Comparison of ENCODE assay signal across 8 mouse cellular contexts in the genomic region with DNA sequence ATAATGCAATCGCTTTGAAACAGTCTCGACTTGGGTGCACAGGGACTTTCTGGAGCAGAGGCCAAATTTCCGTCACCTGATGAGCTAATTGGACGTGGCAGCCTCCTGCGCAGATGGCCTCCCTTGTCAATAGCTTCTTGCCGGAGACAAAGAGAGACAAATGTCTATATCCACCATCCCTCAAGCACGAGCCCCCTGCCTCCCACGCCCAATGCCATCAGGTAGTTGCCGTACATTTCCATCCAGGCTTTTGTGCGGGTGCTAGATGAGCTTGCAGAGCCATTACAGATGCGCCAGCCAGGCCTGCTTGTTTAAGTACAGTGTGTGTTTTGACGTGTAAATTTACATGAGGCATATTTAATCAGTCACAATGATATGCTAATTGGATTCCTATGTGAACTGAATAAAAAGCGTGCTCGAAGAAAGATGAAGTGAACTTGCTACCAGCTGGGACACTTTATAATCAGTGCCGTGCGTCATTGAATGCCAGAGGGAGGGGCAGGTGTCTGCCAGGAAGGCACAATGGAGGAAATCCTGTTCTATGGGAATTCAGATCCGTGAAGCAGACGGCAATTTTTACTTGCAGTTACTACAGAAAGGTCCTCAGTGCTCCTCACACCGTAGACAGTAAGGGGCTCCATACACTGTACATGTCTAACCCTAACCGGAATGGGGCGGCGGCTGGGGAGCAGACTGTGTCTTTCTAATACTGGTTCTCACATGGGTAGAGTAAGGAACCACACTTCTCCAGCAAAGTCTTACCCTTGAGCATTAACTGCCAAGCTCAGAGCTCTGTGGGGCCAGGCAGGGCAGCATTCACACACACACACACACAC.
DNase-seq lines count a peak whose midpoint lies in the region; ATAC-seq and TF ChIP-seq lines count a peak whose summit lies in the region.

No protein-coding gene starts in this region.

- no peaks in the 10 kb centered on the region for H3K36me3 ChIP-seq in forebrain, postnatal 0 days (ENCODE audit: insufficient read depth)

- no peaks in the 10 kb centered on the region for H3K9me3 ChIP-seq in forebrain, postnatal 0 days (ENCODE audit: low read length)

- peak; percentile 95 for ATAC-seq in forebrain, postnatal 0 days

- H3K4me2 ChIP-seq in forebrain, postnatal 0 days (ENCODE audit: low read depth): peak overlapping the region; percentile 28

- peaks cover 20% of the 10 kb centered on the region; the same call in 1 of the 2 replicates for H3K4me1 ChIP-seq in forebrain, postnatal 0 days (ENCODE audit: insufficient read depth)
- no peaks in the 10 kb centered on the region for H3K4me1 ChIP-seq in lung, adult 2 months (ENCODE audit: control insufficient read depth, insufficient read depth, low read length)

- H3K27me3 ChIP-seq in forebrain, postnatal 0 days (ENCODE audit: insufficient read depth, low read length): no peaks in the 10 kb centered on the region

- intact Hi-C loops in left cerebral cortex, postnatal 25 days (cut with DNase I): no loop called here

- no peak for TF ChIP-seq POLR2A in lung, adult 2 months (IDR thresholded peaks at IDR 0.05; ENCODE audit: borderline replicate concordance, extremely low read depth, low read depth, low read length)

- no peak overlapping the region for H3K9ac ChIP-seq in forebrain, postnatal 0 days

- WGBS in forebrain, postnatal 0 days: 13% methylated on average over 22 of the region's 22 CpGs
- WGBS in lung, adult 2 months: 74% methylated on average over 22 of the region's 22 CpGs

- no peak for TF ChIP-seq CTCF in forebrain, postnatal 0 days (IDR thresholded peaks at IDR 0.05; ENCODE audit: low read depth)
- TF ChIP-seq CTCF in lung, adult 2 months (IDR thresholded peaks at IDR 0.05; ENCODE audit: insufficient read depth, low read length): no peak

- peak; percentile 40 to 52 for DNase-seq in right cerebral cortex, adult 2 months (ENCODE audit: low spot score in 2 of 2)
- DNase-seq in right cerebral cortex, postnatal 14 days: no peak
- peak; percentile 88 for DNase-seq in forebrain, postnatal 0 days
- peak; percentile 35 to 69 for DNase-seq in left cerebral cortex, postnatal 25 days (ENCODE audit: low spot score in 2 of 2)
- DNase-seq in right cerebral cortex, postnatal 4 days: peak; percentile 39
- DNase-seq in urinary bladder, postnatal 36 days (ENCODE audit: low spot score in 2 of 2): no peak
- DNase-seq in lung, adult 2 months: no peak
- no peak for DNase-seq in ovary, postnatal 36 days (ENCODE audit: low spot score)

- H3K4me3 ChIP-seq in forebrain, postnatal 0 days (ENCODE audit: low read depth, low read length): no peak overlapping the region
- no peak overlapping the region for H3K4me3 ChIP-seq in lung, adult 2 months (replicated peaks; ENCODE audit: extremely low read depth, low read depth, low read length)

- peak overlapping the region; percentile 78 for H3K27ac ChIP-seq in forebrain, postnatal 0 days (ENCODE audit: low read depth, low read length)

Comparison
In these comparisons a context has a peak if more than half of its experiments do, and no peak if none do; other contexts are left out.
1. DNase-seq: peak in right cerebral cortex, adult 2 months (2 of 2), forebrain, postnatal 0 days (single experiment), left cerebral cortex, postnatal 25 days (2 of 2) and right cerebral cortex, postnatal 4 days (single experiment); none in right cerebral cortex, postnatal 14 days (single experiment), urinary bladder, postnatal 36 days (0 of 2), lung, adult 2 months (single experiment) and ovary, postnatal 36 days (single experiment).